Mouse (Mus musculus) adrenal gland, postnatal 10 days (tissue): ENCODE measurements at regions not wholly inside any gene's neighbourhood (a gene's known extent, or its start where the extent isn't known, plus 50 kb on each side); places are given as distances from the start of the nearest gene placed in this dataset.
"Not testable (repeated sequence)": the region's sequence is repeated elsewhere in the genome, so short reads cannot be mapped to it uniquely, and the experiment has no call there.

Experiments used
- DNase-seq: peaks from one replicate; pipeline ENCODE4 v3.0.0; 2021; ENCODE audit warnings: mixed read lengths

- DNase-seq, result no peak
Observed at GRCm38 (mm10) chr4:22787866-22788265, 299.7 kb upstream of the Pou3f2 start.

GRCm38 (mm10) chr4:22763026-22763425 is 274.9 kb upstream of the Pou3f2 start:
- not testable (repeated sequence) for DNase-seq
